Mouse (Mus musculus) cerebellum, adult 2 months (tissue): ENCODE measurements around the gene Ss18l2. TPM values are rescaled to one million over a fixed set of nuclear protein-coding genes. Genes with fewer than 3 reads are reported as not detected.

ENCODE experiments used
- DNase-seq, 2 experiments: peaks; one replicate each; pipeline ENCODE4 v3.0.0; 2021
- H3K27ac ChIP-seq: fragments of 200-500 bp; 2 replicates; pipeline ENCODE4 v1.5.1; 2012; ENCODE audit warnings: low read length, control low read depth, inconsistent platforms; ENCODE audit not compliant: insufficient read depth
- H3K27me3 ChIP-seq: fragments of 200-500 bp; 2 replicates; pipeline ENCODE4 v1.6.1; 2012; ENCODE audit warnings: inconsistent platforms, mild to moderate bottlenecking, low read length, moderate library complexity; ENCODE audit not compliant: control insufficient read depth, insufficient read depth
- H3K4me1 ChIP-seq: fragments of 200-500 bp; 2 replicates; pipeline ENCODE4 v1.6.1; 2011; ENCODE audit warnings: low read length; ENCODE audit not compliant: control insufficient read depth, insufficient read depth
- H3K4me3 ChIP-seq: fragments of 200-500 bp; replicated peaks from 2 replicates; pipeline ENCODE3; 2011; ENCODE audit warnings: mild to moderate bottlenecking, low read depth, low read length, control low read depth; ENCODE audit not compliant: insufficient read depth
- CTCF ChIP-seq: fragments of 200-500 bp; IDR thresholded peaks from 2 replicates; pipeline ENCODE4 v1.5.1; 2011; ENCODE audit warnings: low read depth, mild to moderate bottlenecking, control low read depth, low read length, moderate library complexity, borderline replicate concordance; ENCODE audit not compliant: insufficient read depth
- POLR2A ChIP-seq: fragments of 200-500 bp; IDR thresholded peaks from 2 replicates; pipeline ENCODE4 v1.6.1; 2011; ENCODE audit warnings: low read length, control low read depth, borderline replicate concordance; ENCODE audit not compliant: insufficient read depth
- WGBS: fragments of 180-500 bp; shearing (Covaris S2); methylation state at CpG from one replicate; pipeline ENCODE4 v1.1.7; 2018; 5-methylcytosine and 5-hydroxymethylcytosine counted together
- polyA plus RNA-seq: library from polyadenylated mRNA; depleted of rRNA; stranded (reverse); fragments of >200 nt; gene quantifications from 2 replicates; pipeline ENCODE4 v1.2.3, GENCODE M21; 2012

The Ss18l2 gene
- polyA plus RNA-seq, 1 experiment = 147 TPM

DNA sequence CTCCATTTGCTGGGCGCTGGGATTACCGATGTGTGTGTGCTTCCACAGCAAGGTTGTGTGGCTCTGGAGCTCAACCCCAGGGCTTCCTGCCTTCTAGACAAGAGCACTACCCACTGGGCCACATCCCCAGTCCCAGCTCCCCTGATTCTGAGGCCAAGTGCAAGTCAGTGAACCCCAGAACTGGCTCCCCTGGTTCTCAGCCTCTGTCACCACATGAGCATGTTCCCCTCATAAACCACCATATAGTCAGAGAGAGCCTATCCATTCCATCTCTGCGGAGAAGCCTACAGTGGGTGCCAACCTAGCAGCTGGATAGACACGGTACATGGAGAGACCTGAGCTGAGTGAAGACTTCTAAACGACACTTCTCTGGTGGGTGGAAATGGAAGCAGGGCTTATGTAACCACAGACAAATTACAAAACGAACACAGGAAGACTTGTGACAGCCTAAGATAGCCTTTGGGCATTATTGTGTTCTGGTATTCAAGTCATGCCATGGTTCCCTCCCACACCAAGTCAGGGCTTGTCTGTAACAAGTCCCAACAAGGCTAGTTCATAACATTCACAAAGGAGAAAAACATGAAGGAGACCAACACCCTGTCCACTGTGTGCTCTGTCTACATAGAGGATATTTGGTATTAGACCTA, 4.0 kb upstream of the Ss18l2 start:
- no peak for TF ChIP-seq CTCF
- no peaks in the 10 kb centered on the region for H3K27me3 ChIP-seq
- no peak overlapping the region for H3K4me3 ChIP-seq
- no peak for DNase-seq
- peaks cover 5% of the 10 kb centered on the region for H3K4me1 ChIP-seq
- H3K27ac ChIP-seq = no peak overlapping the region
- WGBS = 80% methylated on average over 6 of the region's 6 CpGs

DNA sequence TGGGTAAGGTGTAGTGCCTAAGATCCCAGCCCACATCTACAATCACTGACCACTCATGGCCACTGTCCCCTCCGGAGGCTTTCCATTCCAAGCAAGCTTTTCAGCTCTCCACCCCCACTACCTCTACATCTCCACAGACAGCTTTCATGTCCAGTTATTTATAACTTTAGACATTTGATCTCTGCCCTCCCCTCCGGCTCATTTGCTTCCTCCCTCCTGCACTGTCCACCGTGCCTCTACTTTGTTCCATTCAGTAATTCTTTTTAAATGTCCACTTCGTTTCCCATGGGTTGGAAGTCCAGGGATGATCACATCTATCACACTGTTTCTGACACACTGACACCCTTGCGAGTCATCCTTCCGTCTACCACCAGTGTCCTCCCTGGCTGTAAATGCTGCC, 2.3 kb upstream of the Ss18l2 start:
- TF ChIP-seq POLR2A (no peak), CTCF (no peak)
- Histone ChIP-seq H3K4me1 (peaks cover 8% of the 10 kb centered on the region), H3K27ac (no peak overlapping the region), H3K4me3 (no peak overlapping the region), H3K27me3 (no peaks in the 10 kb centered on the region)
- DNase-seq = no peak
- WGBS = 72% methylated on average over 6 of the region's 6 CpGs

DNA sequence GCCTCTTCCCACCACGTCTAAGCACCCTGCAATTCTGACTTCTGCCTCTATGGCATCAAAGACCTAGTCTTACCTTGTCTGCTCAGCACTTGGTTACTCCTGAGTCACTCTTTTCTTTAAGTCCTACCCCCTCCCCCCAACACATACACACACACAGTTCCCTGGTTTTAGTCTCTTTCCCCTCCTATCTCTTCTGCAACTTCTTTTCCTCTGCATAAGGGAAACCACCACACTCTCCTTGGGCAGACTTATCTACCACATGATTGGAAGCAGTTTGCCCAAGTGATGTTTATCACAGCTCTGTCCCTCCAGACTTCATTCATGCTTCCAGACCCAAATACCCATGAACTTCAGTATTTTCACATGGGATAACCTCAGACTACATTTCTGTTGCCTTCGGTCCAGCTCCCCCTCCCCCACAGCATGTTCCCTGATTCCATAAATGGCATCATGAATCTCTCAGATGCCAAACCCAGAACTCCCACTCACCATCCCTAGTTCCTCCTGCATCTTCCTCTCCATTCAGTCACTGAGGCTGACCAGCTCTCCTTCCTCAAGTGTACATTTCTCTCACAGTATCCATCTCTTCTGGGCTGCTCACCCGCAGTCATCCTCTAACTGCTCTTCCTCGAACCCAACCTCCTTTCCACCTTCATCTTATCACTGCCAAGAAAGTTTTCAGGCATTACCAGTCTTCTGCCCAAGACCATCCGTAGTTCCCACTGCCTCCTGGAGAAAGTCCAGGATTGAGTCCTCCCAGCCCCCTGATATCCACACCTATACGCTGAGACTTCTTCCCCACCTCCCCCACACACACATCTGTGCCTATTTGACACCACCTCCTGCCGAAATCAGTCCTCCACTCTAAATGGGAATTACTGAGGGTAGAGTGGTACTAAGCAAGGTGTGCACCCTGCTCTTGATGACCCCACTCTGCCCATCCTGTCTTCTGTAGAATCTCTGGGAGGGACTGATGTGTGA, 1.3 kb upstream of the Ss18l2 start:
- 67% methylated on average over 7 of the region's 7 CpGs for WGBS
- DNase-seq = no peak
- H3K27ac ChIP-seq = no peak overlapping the region
- no peak for TF ChIP-seq CTCF
- no peak for TF ChIP-seq POLR2A
- H3K4me3 ChIP-seq = no peak overlapping the region
- no peaks in the 10 kb centered on the region for H3K27me3 ChIP-seq
- peaks cover 8% of the 10 kb centered on the region for H3K4me1 ChIP-seq

DNA sequence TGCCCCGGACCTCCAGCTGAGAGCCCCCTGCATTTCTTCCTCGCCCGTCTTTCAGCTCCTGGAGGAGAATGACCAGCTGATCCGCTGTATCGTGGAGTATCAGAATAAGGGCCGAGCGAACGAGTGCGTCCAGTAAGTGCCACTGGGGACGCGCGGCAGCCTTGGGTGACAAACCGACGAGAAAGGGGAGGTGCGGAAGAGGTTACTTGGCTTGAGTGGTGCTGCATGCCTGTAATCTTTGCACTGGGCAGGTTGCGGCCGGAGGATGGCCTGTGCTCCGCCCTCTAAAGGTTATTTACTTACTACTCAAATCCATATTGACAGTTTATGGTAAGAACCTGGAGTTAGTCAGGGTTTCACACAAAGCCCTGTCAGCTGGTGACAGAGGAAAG, 451 bp downstream of the Ss18l2 start:
- under 1% methylated on average over 18 of the region's 18 CpGs for WGBS
- Histone ChIP-seq H3K27ac (peak overlapping the region; percentile 90), H3K27me3 (no peaks in the 10 kb centered on the region), H3K4me1 (peaks cover 3% of the 10 kb centered on the region), H3K4me3 (peak overlapping the region; percentile 97)
- TF ChIP-seq POLR2A (no peak), CTCF (no peak)
- no peak for DNase-seq

DNA sequence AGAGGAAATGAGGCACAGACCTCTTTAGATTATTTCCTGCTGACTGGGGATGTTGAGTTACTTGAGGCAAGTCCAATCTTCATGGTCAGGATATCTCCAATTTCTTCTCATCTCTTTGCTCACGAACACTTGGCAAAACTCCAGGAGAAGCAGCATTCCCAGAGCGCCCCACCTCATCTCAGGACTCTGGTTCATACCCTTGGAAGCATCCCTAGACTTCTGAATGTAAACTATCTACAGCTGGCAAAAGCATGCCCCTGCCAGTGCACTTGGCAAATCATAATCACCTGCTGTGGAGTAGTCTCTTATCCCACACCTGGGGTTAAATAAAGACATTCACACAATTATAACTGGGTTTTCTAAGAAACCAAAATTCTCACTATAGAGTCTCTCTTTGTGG, 6.9 kb downstream of the Ss18l2 start:
- no peak for DNase-seq
- Histone ChIP-seq H3K4me1 (peaks cover 5% of the 10 kb centered on the region; the same call in 1 of the 2 replicates), H3K27me3 (no peaks in the 10 kb centered on the region), H3K27ac (no peak overlapping the region), H3K4me3 (no peak overlapping the region)
- WGBS = 51% methylated on average over 2 of the region's 2 CpGs
- TF ChIP-seq CTCF (no peak), POLR2A (no peak)

DNA sequence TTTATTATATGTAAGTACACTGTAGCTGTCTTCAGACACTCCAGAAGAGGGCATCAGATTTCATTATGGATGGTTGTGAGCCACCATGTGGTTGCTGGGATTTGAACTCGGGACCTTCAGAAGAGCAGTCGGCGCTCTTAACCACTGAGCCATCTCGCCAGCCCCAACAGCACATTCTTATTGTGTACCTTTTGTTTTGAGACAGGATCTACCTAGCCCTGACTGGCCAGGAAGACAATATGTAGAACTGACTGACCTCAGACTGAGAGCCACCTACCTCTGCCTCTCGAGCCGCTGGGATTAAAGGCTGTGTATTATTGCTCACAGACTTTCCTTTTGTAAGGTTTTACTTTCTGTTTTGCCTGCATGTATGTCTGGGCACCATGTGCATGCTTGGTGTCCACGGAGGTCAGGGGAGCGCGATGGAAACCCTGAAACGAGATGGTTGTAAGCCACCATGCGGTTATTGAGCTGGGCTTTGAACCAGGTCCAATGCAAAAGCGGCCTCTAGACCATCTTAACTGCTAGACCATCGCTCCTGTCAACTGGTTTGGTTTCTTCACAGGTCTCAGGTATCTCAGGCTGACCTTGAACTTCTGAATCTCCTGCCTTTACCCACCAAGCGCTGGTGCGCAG, 8.1 kb downstream of the Ss18l2 start:
- peak overlapping the region; percentile 57 for H3K4me3 ChIP-seq
- no peak for DNase-seq
- WGBS = 63% methylated on average over 15 of the region's 15 CpGs
- H3K27me3 ChIP-seq = no peaks in the 10 kb centered on the region
- no peak for TF ChIP-seq POLR2A
- TF ChIP-seq CTCF = no peak
- H3K4me1 ChIP-seq = peaks cover 5% of the 10 kb centered on the region; the same call in 1 of the 2 replicates
- peak overlapping the region; percentile 59 for H3K27ac ChIP-seq

DNA sequence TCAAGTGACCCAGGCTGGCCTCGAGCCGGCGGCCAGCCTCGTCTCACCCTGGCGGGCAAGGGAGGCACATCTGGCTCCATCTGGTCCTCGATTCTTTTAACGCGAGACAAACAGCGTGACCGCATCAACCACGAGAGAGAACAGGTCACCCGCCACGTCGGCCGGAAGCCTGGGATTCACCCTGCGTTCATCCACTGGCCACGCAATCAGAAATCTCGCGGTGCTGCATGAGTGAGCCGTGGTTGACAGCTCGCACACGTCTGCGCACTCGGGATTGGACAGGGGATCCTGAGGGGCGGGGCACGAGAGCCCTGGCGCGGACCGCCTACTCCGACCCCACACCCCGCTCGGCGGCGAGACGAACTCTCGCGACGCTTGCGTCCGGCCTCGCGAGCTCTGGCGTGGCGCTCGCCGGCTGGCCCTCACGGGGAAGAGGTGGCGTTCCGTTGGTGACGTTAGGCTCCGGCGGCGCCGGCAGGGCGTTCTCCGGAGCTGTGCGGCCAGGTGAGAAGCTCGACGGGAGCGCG, 8.7 kb downstream of the Ss18l2 start, which contains the start of gene Nktr:
TSS of gene Nktr (plus strand) at position 378 of the 527 bp plus-strand sequence.
- under 1% methylated on average over 61 of the region's 61 CpGs for WGBS
- peak; percentile 97 to 99 for DNase-seq
- Histone ChIP-seq H3K27ac (peak within 1 kb of the TSS; percentile 59), H3K27me3 (no peaks in the 10 kb centered on the region), H3K4me1 (peaks cover 5% of the 10 kb centered on the region; the same call in 1 of the 2 replicates), H3K4me3 (peak within 1 kb of the TSS; percentile 100)
- TF ChIP-seq POLR2A (peak; percentile 90), CTCF (no peak; the same call in 1 of the 2 replicates)
